Mouse (Mus musculus) neural tube, embryonic 11.5 days (tissue): ENCODE measurements around the gene Rasgef1b. TPM values are rescaled to one million over a fixed set of nuclear protein-coding genes. Genes with fewer than 3 reads are reported as not detected.

Experiments
- ATAC-seq: fragments of 200-750 bp; cut with Nextera tagmentation; 2 replicates; pipeline ENCODE4 v1.8.0; 2017; ENCODE audit warnings: moderate number of reproducible peaks, mild to moderate bottlenecking, moderate TSS enrichment, moderate library complexity; ENCODE audit not compliant: insufficient read depth, low FRiP score, low TSS enrichment
- DNase-seq: peaks from one replicate; pipeline ENCODE4 v3.0.0-alpha.2; 2015; ENCODE audit warnings: low spot score
- H3K27ac ChIP-seq: fragments of 300-500 bp; sonication (generic); 2 replicates; pipeline ENCODE4 v1.5.1; 2014; ENCODE audit warnings: low read depth, mild to moderate bottlenecking, low read length
- H3K27me3 ChIP-seq: fragments of 300-500 bp; sonication (generic); 2 replicates; pipeline ENCODE4 v1.6.1; 2014; ENCODE audit warnings: mild to moderate bottlenecking, low read length, mixed read lengths; ENCODE audit not compliant: control insufficient read depth, insufficient read depth
- H3K36me3 ChIP-seq: fragments of 300-500 bp; sonication (generic); 2 replicates; pipeline ENCODE4 v1.6.1; 2014; ENCODE audit warnings: mild to moderate bottlenecking, low read length, moderate library complexity, mixed read lengths; ENCODE audit not compliant: control insufficient read depth, insufficient read depth
- H3K4me1 ChIP-seq: fragments of 300-500 bp; sonication (generic); 2 replicates; pipeline ENCODE4 v1.6.1; 2014; ENCODE audit warnings: low read length, mixed read lengths; ENCODE audit not compliant: control insufficient read depth, insufficient read depth
- H3K4me2 ChIP-seq: fragments of 300-500 bp; sonication (generic); 2 replicates; pipeline ENCODE4 v1.6.1; 2014; ENCODE audit warnings: low read depth, mild to moderate bottlenecking, moderate library complexity
- H3K4me3 ChIP-seq: fragments of 300-500 bp; sonication (generic); 2 replicates; pipeline ENCODE4 v1.5.1; 2014; ENCODE audit warnings: low read depth, low read length
- H3K9ac ChIP-seq: fragments of 300-500 bp; sonication (generic); 2 replicates; pipeline ENCODE4 v1.6.1; 2014; ENCODE audit warnings: mild to moderate bottlenecking, low read length
- H3K9me3 ChIP-seq: fragments of 300-500 bp; sonication (generic); 2 replicates; pipeline ENCODE4 v1.6.1; 2016; ENCODE audit warnings: low read length; ENCODE audit not compliant: control insufficient read depth
- WGBS: fragments of 180-500 bp; shearing (Covaris S2); extraction: QIAGEN DNeasy Blood & Tissue Kit; methylation state at CpG from one replicate; pipeline ENCODE4 v1.1.7; 2014; 5-methylcytosine and 5-hydroxymethylcytosine counted together
- polyA plus RNA-seq: library from polyadenylated mRNA; unstranded; fragments of >200 nt; fragmentation: Nextera tagmentation; extraction: Ambion mirVana; gene quantifications from 2 replicates; pipeline ENCODE4 v1.2.1, GENCODE M21; 2014

Gene Rasgef1b
- polyA plus RNA-seq, 1 experiment from 2014 or later = 20.7 TPM

DNA sequence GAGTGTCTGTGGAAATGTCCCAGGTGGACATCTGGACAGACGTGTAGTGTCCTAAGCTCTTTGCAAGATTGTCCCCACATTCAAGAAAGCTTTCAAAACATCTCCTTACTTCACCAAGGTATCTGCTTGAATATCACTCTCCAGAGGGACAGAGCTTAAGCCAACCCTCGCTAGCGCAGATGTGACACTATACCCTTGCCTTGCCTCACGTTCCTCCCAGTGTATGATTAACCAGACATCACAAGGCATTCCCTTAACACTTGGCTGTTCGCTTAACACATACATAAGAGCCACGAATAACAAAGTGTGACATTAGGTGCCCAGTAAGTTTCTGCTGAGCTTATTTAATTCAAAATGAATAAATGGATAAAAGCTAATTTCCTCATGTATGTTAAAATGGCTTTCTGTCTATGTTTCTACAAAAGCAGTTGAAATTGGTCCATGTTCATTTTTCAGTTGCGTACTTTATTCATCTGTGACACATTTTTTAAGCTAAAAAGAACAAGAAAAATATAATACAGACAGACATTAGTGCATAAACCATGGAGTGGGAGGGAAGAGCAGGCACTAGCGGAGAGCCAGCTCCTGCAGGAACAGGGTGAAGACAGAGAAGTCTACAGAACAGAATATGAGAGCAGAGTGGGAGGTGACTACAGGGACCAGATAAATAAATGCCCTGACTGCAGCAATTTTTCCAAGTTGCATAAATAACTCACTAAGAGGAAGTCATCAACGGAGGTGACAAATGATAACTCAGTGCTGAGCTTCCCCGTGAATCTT is 126.4 kb downstream of the Rasgef1b start:
- no peak for DNase-seq
- Histone ChIP-seq H3K9me3 (no peaks in the 10 kb centered on the region), H3K4me3 (no peak overlapping the region), H3K27me3 (no peaks in the 10 kb centered on the region), H3K9ac (no peak overlapping the region), H3K4me1 (peaks cover 6% of the 10 kb centered on the region; the same call in 1 of the 2 replicates), H3K4me2 (no peak overlapping the region), H3K27ac (no peak overlapping the region), H3K36me3 (no peaks in the 10 kb centered on the region)
- whole genome bisulfite sequencing = 73% methylated on average over 10 of the region's 10 CpGs
- ATAC-seq = no peak

DNA sequence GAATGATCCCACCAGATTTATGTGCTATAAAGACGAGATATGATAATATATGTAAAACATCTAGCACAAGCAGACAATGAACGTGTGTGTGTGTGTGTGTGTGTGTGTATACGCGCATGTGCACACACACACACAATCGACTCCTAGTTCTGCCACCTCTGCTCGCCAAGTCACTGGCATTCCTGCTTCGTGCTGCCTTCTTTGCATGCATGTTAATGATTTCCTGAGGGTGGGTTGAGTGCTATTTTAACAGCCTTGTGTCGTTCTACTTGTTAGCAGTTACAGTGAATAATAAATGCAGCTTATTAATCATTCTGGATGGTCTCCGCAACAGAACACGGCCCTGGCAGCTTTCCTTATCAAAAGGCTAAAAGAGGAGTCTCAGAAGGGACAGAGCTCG is 129.5 kb downstream of the Rasgef1b start:
- H3K4me2 ChIP-seq = no peak overlapping the region
- no peak for DNase-seq
- H3K9ac ChIP-seq = no peak overlapping the region
- no peak overlapping the region for H3K4me3 ChIP-seq
- no peak overlapping the region for H3K27ac ChIP-seq
- no peaks in the 10 kb centered on the region for H3K36me3 ChIP-seq
- peaks cover 6% of the 10 kb centered on the region; the same call in 1 of the 2 replicates for H3K4me1 ChIP-seq
- H3K9me3 ChIP-seq = no peaks in the 10 kb centered on the region
- no peak for ATAC-seq
- 74% methylated on average over 11 of the region's 11 CpGs for WGBS
- H3K27me3 ChIP-seq = no peaks in the 10 kb centered on the region

DNA sequence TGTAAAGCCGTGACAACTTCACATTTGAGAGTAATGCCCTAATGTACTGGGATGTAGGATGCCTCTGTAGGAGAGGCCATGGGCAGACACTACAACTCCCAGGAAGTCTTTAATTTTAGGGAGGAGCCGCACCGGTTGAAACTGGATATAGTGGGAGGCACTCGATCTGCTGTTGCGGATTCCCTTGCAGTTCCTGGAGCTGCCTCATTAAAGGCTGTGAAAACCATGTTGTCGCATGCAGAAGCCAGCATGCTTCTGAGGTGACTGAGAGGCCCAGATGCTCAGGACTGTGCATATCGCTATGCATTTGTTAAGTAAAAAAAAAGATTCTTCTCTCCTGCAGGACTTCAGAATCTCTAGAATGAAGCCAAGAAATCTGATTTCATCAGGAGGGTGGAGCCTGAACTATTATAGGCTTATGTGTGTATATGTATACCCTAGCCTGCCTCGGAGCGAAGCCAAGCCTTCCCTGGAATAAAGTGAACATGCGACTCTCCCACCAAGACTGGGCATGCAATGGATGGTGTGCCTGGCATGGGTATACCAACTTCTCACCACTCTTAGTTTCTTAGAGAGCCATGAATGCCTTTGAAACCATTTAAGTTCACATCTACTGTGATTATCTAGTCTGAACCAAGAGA is 130.3 kb downstream of the Rasgef1b start:
- H3K36me3 ChIP-seq = no peaks in the 10 kb centered on the region
- no peak overlapping the region for H3K4me3 ChIP-seq
- H3K27me3 ChIP-seq = no peaks in the 10 kb centered on the region
- DNase-seq (no peak), ATAC-seq (no peak)
- H3K4me2 ChIP-seq = no peak overlapping the region
- WGBS = 72% methylated on average over 10 of the region's 10 CpGs
- no peak overlapping the region for H3K9ac ChIP-seq
- H3K9me3 ChIP-seq = no peaks in the 10 kb centered on the region
- peaks cover 6% of the 10 kb centered on the region; the same call in 1 of the 2 replicates for H3K4me1 ChIP-seq
- H3K27ac ChIP-seq = no peak overlapping the region

DNA sequence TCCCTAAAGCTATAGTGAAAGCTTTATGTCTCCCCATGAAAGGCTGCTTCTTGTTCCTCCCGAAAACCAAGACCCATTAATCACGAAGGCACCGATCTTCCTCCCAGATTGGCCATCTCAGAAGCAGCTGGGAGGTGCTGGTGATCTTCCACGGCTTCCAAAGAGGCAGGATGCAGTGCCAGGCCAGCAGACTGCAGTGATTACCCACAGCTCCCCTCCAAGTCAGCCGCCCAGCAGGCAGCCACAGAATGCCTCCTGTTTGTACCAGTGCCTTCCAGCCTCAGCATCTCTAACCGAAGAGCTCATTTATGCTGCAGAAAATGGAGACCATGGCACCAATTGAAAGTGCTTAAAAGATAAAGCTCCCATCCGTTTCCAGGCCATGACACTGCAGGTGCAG is 131.2 kb downstream of the Rasgef1b start:
- 34% methylated on average over 7 of the region's 7 CpGs for WGBS
- no peak for ATAC-seq
- no peaks in the 10 kb centered on the region for H3K27me3 ChIP-seq

DNA sequence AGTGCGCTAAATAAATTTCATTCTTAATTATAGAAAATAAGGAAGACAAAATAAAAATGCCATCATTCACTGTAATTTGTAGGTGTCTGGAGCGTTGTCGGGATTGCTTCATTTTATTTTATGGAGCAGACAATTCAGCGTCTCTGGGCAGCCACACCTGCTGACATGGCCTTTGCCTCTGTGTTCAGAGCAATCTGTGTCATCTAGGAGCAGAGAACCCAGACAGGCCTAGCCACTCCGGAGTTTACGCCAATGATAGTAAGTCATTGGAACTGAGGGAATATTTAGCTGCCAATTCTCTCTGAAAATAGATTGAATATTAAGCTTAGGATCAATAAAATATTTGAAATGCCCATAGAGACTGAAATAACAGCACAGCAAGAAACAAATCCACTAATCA is 137.5 kb downstream of the Rasgef1b start:
- 36% methylated on average over 6 of the region's 6 CpGs for WGBS
- Histone ChIP-seq H3K9me3 (no peaks in the 10 kb centered on the region), H3K27ac (no peak overlapping the region), H3K4me3 (no peak overlapping the region), H3K36me3 (no peaks in the 10 kb centered on the region), H3K4me2 (no peak overlapping the region), H3K4me1 (no peaks in the 10 kb centered on the region), H3K27me3 (no peaks in the 10 kb centered on the region), H3K9ac (no peak overlapping the region)
- no peak for DNase-seq
- no peak for ATAC-seq

More for the DNA sequence above, 131.2 kb downstream of the Rasgef1b start:
- Histone ChIP-seq H3K27ac (no peak overlapping the region), H3K36me3 (no peaks in the 10 kb centered on the region), H3K9me3 (no peaks in the 10 kb centered on the region), H3K4me3 (no peak overlapping the region), H3K4me1 (peaks cover 6% of the 10 kb centered on the region; the same call in 1 of the 2 replicates), H3K9ac (no peak overlapping the region), H3K4me2 (no peak overlapping the region)
- no peak for DNase-seq

GRCm38 (mm10) chr5:99590539-99590938 is 138.3 kb downstream of the Rasgef1b start:
- no peak overlapping the region for H3K9ac ChIP-seq
- no peak overlapping the region for H3K4me3 ChIP-seq
- DNase-seq (no peak), ATAC-seq (no peak)
- no peak overlapping the region for H3K27ac ChIP-seq
- H3K4me2 ChIP-seq = no peak overlapping the region
- H3K36me3 ChIP-seq = no peaks in the 10 kb centered on the region
- WGBS = 81% methylated on average over 4 of the region's 4 CpGs
- no peaks in the 10 kb centered on the region for H3K27me3 ChIP-seq
- no peaks in the 10 kb centered on the region for H3K9me3 ChIP-seq
- H3K4me1 ChIP-seq = no peaks in the 10 kb centered on the region

DNA sequence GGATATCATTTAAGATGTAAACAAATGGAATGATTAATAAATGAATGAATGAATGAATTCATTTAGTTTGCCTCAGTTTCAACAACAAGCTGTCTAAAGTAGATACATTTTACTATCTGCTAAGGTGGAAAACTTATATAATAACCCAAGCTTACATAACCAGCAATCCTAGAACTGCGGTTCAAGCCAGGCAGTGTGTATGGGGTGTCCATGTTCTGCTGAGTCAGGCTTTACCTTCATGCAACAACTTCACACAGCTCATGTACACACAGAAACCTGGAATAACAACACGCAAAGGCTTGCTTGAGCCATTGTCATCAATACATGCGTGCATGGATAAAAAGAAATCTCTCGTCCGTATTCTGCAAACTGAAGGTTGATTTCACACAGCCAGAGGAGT is 140.9 kb downstream of the Rasgef1b start:
- H3K27ac ChIP-seq = no peak overlapping the region
- H3K9ac ChIP-seq = no peak overlapping the region
- ATAC-seq = no peak
- H3K4me3 ChIP-seq = no peak overlapping the region
- H3K27me3 ChIP-seq = no peaks in the 10 kb centered on the region
- no peak for DNase-seq
- no peaks in the 10 kb centered on the region for H3K4me1 ChIP-seq
- H3K4me2 ChIP-seq = no peak overlapping the region
- no peaks in the 10 kb centered on the region for H3K9me3 ChIP-seq
- WGBS = 92% methylated on average over 5 of the region's 5 CpGs
- H3K36me3 ChIP-seq = no peaks in the 10 kb centered on the region

GRCm38 (mm10) chr5:99587589-99587988 is 141.3 kb downstream of the Rasgef1b start:
- Histone ChIP-seq H3K27ac (no peak overlapping the region), H3K4me3 (no peak overlapping the region), H3K36me3 (no peaks in the 10 kb centered on the region), H3K9ac (no peak overlapping the region), H3K27me3 (no peaks in the 10 kb centered on the region), H3K4me2 (no peak overlapping the region), H3K4me1 (no peaks in the 10 kb centered on the region), H3K9me3 (no peaks in the 10 kb centered on the region)
- 85% methylated on average over 4 of the region's 4 CpGs for WGBS
- ATAC-seq (no peak), DNase-seq (no peak)

GRCm38 (mm10) chr5:99586287-99586686 is 142.6 kb downstream of the Rasgef1b start:
- WGBS = 87% methylated on average over 6 of the region's 6 CpGs
- no peaks in the 10 kb centered on the region for H3K27me3 ChIP-seq
- H3K9ac ChIP-seq = no peak overlapping the region
- DNase-seq (no peak), ATAC-seq (no peak)
- H3K4me1 ChIP-seq = no peaks in the 10 kb centered on the region
- no peaks in the 10 kb centered on the region for H3K36me3 ChIP-seq
- no peak overlapping the region for H3K4me3 ChIP-seq
- H3K27ac ChIP-seq = no peak overlapping the region
- no peaks in the 10 kb centered on the region for H3K9me3 ChIP-seq
- no peak overlapping the region for H3K4me2 ChIP-seq
